Mouse (Mus musculus) stomach, postnatal 0 days (tissue): Measurements from ENCODE around the gene Hsf5.

Source experiments
- CTCF ChIP-seq: IDR thresholded peaks from 2 replicates; pipeline ENCODE4 v1.5.1; 2016; ENCODE audit warnings: antibody characterized with exemption, low read depth, mild to moderate bottlenecking, moderate library complexity
- EP300 ChIP-seq: optimal IDR thresholded peaks from 2 replicates; pipeline ENCODE3; 2016; ENCODE audit warnings: antibody characterized with exemption

DNA sequence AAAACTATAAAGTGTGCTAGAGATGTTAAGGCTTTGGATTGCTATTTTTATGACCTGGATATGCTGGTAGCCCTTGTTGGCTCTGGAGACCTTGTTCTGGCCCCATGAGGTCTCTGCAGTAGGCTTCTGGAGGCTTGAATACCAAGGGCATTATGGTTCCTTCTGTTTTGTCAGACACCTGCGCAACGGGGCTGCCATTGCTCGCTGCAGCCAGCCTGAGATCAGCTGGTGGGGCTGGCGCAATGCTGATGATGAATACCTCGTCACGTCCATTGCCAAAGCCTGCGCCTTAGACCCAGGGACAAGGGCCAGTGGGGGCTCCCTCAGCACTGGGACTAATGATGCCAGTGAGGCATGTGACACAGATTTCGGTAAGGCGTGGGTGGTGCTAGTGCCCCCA is 14.7 kb upstream of the Hsf5 start:
- no peak for TF ChIP-seq CTCF
- TF ChIP-seq EP300, result no peak
